25 mouse cellular contexts compared by ENCODE assay signal in the genomic region with DNA sequence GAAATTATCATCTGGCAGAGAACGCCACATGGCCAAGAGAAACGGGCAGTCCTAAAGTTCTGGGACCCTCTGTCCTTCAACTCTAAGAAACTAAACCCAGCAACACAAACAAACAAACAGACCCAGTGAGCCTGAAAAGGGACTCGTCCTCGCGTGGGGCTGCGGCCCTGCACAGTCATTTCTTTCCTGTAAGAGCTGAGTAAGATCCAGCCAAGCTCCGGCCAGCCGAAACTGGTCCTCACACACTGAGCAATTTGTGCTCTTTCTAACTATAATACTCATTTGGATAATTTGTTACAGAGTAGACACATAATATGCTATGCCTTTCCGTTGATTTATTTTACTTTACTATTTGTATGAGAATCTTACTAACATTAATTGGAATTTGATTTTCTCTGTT.
"Had no signal": no experiment of that assay in that cellular context is flagged by ENCODE, and none has a peak within 500 bp of the region (broad histone marks: within the 10 kb centered on the region; RNA-seq: fewer than 3 reads in every experiment).

No protein-coding gene starts in this region.

- H3K27ac ChIP-seq: embryonic facial prominence, embryonic 10.5 days; embryonic facial prominence, embryonic 12.5 days; embryonic facial prominence, embryonic 13.5 days; embryonic facial prominence, embryonic 15.5 days; forebrain, embryonic 10.5 days; forebrain, embryonic 12.5 days; forebrain, embryonic 13.5 days; forebrain, embryonic 15.5 days; gastrocnemius, adult 2 months; heart, adult 2 months had no signal

- H3K4me1 ChIP-seq: embryonic facial prominence, embryonic 12.5 days; embryonic facial prominence, embryonic 13.5 days; embryonic facial prominence, embryonic 15.5 days; forebrain, embryonic 12.5 days; forebrain, embryonic 13.5 days had no signal

- H3K4me3 ChIP-seq: embryonic facial prominence, embryonic 10.5 days; embryonic facial prominence, embryonic 12.5 days; embryonic facial prominence, embryonic 13.5 days; embryonic facial prominence, embryonic 15.5 days; erythroblast, embryonic 14.5 days; forebrain, embryonic 10.5 days; forebrain, embryonic 12.5 days; forebrain, embryonic 13.5 days; forebrain, embryonic 15.5 days; gastrocnemius, adult 2 months; heart, adult 2 months had no signal

- H3K36me3 ChIP-seq: embryonic facial prominence, embryonic 10.5 days; embryonic facial prominence, embryonic 12.5 days; embryonic facial prominence, embryonic 13.5 days; embryonic facial prominence, embryonic 15.5 days; forebrain, embryonic 10.5 days; forebrain, embryonic 12.5 days; forebrain, embryonic 15.5 days had no signal

- H3K27me3 ChIP-seq: embryonic facial prominence, embryonic 12.5 days; embryonic facial prominence, embryonic 13.5 days; embryonic facial prominence, embryonic 15.5 days; forebrain, embryonic 12.5 days; forebrain, embryonic 13.5 days; forebrain, embryonic 15.5 days had no signal

- DNase-seq: cerebellum, adult 8-10 months; cerebellum, adult 9-10 months; cerebellum, adult 9-11 months; cerebellum, postnatal 10 days; cerebellum, postnatal 14 days; cerebellum, postnatal 25 days; cerebellum, postnatal 36 days; embryo, embryonic 11 days; forebrain, postnatal 0 days; gastrocnemius, adult 2 months; gastrocnemius, postnatal 10 days; gastrocnemius, postnatal 14 days; gastrocnemius, postnatal 25 days; gastrocnemius, postnatal 36 days; heart, adult 18-20 months; heart, adult 2 months had no signal

- H3K9ac ChIP-seq: embryonic facial prominence, embryonic 12.5 days; embryonic facial prominence, embryonic 13.5 days; embryonic facial prominence, embryonic 15.5 days; forebrain, embryonic 12.5 days; forebrain, embryonic 13.5 days; forebrain, embryonic 15.5 days; forebrain, postnatal 0 days had no signal

- H3K4me2 ChIP-seq: embryonic facial prominence, embryonic 12.5 days; embryonic facial prominence, embryonic 13.5 days; embryonic facial prominence, embryonic 15.5 days; forebrain, embryonic 12.5 days; forebrain, embryonic 13.5 days; forebrain, embryonic 15.5 days had no signal

- H3K9me3 ChIP-seq: embryonic facial prominence, embryonic 10.5 days; embryonic facial prominence, embryonic 12.5 days; embryonic facial prominence, embryonic 13.5 days; embryonic facial prominence, embryonic 15.5 days; forebrain, embryonic 10.5 days; forebrain, embryonic 12.5 days; forebrain, embryonic 13.5 days; forebrain, embryonic 15.5 days had no signal
